Mouse (Mus musculus) activated CD4-positive, CD25-positive, alpha-beta regulatory T cell, adult 4 months (primary cell): ENCODE measurements around the gene Plcd1. TPM values are rescaled to one million over a fixed set of nuclear protein-coding genes. Genes with fewer than 3 reads are reported as not detected.

Experiments used
- ATAC-seq: one replicate; pipeline ENCODE4 v1.8.0; 2017
- polyA plus RNA-seq, 2 experiments: library from polyadenylated mRNA; unstranded; fragments of 100-300 nt; shearing (Covaris generic); gene quantifications; one replicate each; pipeline ENCODE4 v1.2.1; 2017

The Plcd1 gene
- polyA plus RNA-seq: 1 to 10 TPM; 2.3 to 4.5 TPM

GRCm38 (mm10) chr9:119093419-119094295 lies at the start of gene Plcd1:
Plcd1 (minus strand) TSS chr9:119093502.
- ATAC-seq: peak; percentile 49

- no peak for ATAC-seq
Observed at GRCm38 (mm10) chr9:119142066-119142465, 48.8 kb upstream of the Plcd1 start.

- ATAC-seq: no peak
Observed at GRCm38 (mm10) chr9:119138836-119139235, 45.5 kb upstream of the Plcd1 start.

- ATAC-seq: no peak
Observed at GRCm38 (mm10) chr9:119130692-119131091, 37.4 kb upstream of the Plcd1 start.

GRCm38 (mm10) chr9:119128436-119129181 lies 35.3 kb upstream of the Plcd1 start:
- no peak for ATAC-seq

- ATAC-seq: no peak
Observed at GRCm38 (mm10) chr9:119122596-119123369, 29.5 kb upstream of the Plcd1 start.

GRCm38 (mm10) chr9:119120168-119120560 lies 26.9 kb upstream of the Plcd1 start:
- no peak for ATAC-seq

- ATAC-seq: no peak
Observed at GRCm38 (mm10) chr9:119119409-119120167, 26.3 kb upstream of the Plcd1 start.

GRCm38 (mm10) chr9:119114911-119115310 lies 21.6 kb upstream of the Plcd1 start:
- ATAC-seq: no peak

GRCm38 (mm10) chr9:119110640-119111039 lies 17.3 kb upstream of the Plcd1 start:
- no peak for ATAC-seq

GRCm38 (mm10) chr9:119109685-119110353 lies 16.5 kb upstream of the Plcd1 start:
- ATAC-seq: no peak

GRCm38 (mm10) chr9:119107566-119107965 lies 14.3 kb upstream of the Plcd1 start:
- no peak for ATAC-seq

- no peak for ATAC-seq
Observed at GRCm38 (mm10) chr9:119102783-119103113, 9.4 kb upstream of the Plcd1 start.

GRCm38 (mm10) chr9:119101992-119102782 lies 8.9 kb upstream of the Plcd1 start, which contains the start of gene Dlec1:
Dlec1 (plus strand) TSS chr9:119102478.
- ATAC-seq: peak; percentile 83

GRCm38 (mm10) chr9:119100177-119100898 lies 7.0 kb upstream of the Plcd1 start:
- no peak for ATAC-seq

GRCm38 (mm10) chr9:119094462-119095109 lies 1.3 kb upstream of the Plcd1 start:
- ATAC-seq: no peak

- no peak for ATAC-seq
Observed at GRCm38 (mm10) chr9:119092473-119093418, 556 bp downstream of the Plcd1 start.
